Mouse (Mus musculus) c-Kit-positive CD71-positive TER-119-positive erythroid progenitor cells, embryonic 14.5 days (primary cell): ENCODE measurements around the gene Fa2h.

ENCODE experiments used
- DNase-seq: peaks from one replicate; pipeline ENCODE4 v3.0.0-alpha.2; 2013; ENCODE audit warnings: low spot score

Fa2h gene

DNA sequence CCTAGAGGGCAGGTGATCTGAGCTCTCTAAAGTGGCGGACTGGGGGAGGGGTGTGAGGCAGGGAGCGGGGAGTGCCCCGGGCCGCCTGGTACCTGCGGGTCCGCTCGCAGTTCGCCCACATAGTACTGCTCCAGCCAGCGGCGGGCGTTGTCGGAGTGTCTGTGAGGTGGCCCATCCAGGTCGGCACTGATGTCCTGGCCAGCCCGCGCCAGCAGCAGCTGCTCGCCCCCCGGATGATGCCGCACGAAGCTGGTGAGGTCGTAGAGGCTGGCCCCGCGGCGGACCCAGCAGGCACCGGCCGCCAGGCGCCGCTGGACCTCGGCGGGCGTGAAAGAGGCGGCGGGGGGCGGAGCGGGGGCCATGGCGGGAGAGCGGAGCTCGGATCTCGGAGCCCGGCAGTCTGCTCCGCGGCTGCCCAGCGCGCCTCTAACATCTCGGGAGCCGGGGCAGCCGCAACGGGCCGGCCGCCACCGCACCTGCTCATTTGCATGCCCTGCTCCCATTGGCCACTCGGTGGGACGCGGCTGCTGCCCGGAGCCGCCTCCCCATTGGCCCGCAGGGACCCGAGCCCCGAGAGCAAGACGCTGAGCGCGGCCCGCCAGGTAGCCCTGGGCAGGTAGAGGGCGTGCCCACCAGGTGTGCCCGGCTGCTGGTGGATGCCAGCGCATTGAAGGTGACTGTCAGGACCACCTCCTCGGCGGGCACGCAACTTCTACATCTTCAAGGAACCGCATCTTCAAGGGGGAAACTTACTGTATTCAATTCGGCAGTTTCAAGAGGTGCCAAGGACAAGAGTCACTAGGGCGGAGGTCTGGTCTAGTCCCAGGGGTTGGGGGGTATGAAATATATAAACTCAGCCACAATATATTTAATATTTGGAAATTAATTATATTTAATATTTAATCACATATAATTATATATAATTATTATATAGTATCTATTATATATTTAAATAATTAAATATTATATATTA, at the start of gene Fa2h:
Gene Fa2h (minus strand): TSS at position 434 of the 973 bp plus-strand sequence.
- DNase-seq = peak; percentile 65

DNA sequence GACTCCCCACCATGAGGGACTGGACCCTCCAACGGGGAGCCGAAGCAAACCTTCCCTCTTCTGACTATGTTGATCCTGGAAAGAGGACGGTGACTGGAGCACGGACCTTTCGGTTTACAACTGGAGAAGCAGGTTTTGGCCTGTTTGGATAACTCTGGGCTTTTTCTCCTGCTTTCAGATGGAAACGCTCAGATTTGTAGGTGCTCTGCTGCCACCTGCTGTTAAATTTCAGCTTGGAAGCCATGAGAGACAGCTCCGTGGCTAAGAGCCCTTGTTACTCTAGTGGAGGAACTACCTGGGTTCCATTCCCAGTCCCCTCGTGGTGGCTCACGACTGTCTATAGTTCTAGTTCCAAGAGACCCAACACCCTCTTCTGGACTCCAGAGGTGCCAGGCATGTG, 45.6 kb upstream of the Fa2h start:
- DNase-seq = peak; percentile 36

DNA sequence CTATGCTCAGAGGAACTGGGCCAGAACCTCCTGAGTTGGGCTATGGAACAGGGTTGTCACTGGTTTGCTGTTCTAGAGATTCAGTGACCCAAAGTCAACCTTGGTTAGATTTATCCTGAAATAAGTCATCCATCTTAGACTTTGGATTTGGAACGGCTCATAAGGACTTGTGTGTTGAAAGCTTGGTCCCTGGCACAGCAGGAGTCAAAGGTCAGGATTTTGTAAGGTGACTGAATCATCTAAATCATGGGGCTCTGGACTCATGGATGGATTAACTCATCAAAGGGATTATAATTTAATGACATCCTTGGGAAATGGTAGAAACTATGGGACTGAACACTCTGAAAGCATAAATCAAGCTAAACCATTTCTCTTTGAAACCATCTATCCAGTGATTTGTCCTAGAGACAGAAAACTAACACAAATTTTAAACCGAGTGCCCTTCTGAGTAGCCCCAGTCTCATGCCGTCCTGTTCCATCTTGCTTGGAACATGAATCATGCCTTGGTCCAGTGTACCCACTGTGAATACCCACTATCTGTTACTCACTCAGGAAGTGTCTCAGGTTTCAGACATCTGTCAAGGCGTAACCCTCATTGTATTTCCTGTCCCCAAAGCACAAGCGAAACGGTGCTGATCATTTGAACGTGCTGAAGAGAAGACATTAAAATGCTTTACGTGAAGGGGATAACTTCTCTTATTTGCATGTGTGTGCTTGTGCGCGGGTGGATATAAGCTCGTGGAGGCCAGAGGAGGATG, 41.6 kb upstream of the Fa2h start:
- DNase-seq = no peak

DNA sequence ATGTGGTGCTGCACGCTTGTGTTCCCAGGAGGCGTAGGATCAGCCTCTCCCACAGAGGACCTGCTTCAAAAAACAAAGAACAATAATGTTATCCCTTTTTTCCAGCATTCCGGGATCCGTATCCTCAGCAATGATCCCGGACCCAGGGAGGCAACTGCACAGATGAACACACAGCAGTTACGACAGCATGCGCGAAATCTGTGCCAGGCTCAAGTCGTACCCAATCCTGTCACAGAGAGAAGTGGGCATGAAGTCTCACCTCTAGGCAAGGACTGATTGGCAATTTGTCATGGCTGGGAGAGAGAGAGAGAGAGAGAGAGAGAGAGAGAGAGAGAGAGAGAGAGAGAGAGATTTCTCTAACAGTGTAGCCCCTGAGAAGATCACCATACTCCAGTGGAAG, 31.0 kb upstream of the Fa2h start:
- no peak for DNase-seq

DNA sequence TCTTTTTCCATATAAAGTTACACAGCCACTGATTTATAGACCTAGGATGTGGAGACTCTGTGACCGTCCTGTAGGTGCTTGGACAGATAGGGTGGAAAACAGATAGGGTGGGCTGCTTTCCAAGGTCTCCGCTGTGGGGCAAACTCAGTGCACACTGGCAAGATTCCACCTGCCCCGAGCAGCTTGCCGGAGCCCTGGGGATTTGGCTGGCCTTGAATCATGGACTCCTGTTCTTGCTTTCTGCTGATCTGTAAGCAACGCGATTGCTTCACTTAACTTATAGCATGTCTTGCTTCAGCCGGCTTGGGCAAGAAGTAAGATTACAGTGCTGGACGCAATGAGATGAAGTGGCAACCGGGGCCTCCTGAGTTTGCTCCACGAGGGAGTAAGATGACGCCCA, 30.6 kb upstream of the Fa2h start:
- DNase-seq = no peak

DNA sequence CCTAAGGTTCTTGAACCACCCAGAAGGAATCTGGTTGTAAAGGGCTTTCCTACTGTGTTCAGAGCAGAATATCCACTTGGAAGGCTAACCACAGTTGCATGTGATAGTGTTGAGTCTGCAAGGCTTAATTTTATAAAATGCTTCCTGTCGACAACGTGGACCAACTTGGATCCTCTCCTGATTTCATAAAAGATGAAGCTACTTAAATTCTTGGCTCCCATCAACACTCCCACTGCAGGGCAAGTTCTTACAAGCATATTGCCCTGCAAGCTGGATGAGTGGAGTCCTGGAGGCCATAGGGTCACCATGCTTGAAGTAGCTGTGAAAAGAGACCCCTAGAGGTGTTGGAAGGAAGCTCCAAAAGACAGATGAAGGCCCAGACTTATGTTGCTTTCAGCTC, 29.0 kb upstream of the Fa2h start:
- DNase-seq = no peak

DNA sequence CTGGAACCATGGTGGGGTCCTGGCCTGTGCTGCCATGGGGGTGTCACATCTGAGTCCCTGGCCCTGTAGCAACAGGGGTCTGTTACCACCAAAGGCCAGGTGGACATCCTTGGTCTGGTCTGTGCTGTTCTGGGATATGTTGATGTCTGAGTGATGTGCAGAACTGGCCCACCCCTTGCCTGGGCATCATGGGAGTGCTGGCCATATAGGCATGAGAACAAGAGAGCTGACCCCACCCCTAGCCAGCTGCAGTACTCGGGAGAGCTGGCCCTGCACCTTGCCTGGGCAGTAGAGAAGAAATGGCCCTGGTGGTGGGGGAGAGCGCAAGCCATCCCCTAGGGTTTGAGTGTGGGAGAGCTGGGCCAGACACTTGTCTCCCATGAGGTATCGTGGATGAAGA, 25.5 kb upstream of the Fa2h start:
- no peak for DNase-seq

DNA sequence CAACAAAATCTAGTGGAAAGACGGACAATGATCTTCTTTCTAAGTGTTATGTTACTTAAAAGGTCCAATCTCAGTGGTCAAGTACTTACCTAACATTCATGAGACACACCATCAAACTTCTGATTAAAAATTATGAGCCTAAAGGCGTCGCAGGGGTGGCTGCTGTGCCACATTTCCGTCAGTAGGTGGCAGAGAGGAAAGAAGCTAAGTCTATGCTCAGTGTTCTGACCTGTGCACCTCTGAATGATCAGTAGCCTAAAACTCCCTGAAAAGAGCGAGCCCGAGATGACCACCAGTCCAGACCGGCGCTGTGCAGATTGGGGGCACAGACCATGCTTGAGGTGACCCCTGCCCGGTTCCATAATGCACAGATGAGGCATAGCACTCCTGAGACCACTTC, 25.0 kb upstream of the Fa2h start:
- no peak for DNase-seq

DNA sequence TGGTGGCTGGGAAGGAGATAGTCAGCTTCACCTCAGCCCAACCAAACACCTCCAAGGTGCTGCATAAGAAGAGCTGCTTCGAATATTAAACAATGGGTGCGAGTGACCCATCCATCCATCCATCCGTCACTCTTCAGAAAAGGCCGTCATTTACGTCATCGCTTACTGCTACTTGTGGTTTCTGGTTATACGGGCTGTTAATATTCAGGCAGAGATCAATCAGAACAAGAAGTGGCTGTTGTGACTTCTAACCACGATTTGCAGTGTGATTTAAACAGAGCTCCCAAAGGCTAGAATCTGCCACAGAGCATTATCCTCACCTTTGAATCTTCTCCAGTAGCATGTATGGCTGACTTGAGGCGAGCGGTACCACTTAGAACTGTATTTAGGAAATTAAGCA, 23.6 kb upstream of the Fa2h start:
- no peak for DNase-seq

DNA sequence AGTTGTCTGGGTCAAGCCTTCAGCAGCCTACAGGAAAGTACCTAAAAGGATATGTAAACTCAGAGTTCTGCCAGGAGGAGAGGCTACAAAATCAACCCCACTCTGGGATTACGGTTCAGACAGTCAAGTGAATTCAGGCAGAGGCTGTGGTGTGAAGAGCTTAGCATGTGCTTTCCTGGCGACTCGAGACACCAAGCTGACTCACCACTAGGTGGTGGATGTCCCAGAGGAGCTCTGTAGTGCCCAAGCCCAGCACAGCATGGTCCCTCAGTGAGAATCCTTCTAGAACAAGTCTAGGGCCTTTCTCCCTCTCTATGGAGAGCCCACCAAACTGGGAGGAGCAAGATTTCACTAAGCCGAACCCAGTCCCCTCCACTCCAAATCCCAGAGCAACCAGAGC, 9.8 kb upstream of the Fa2h start:
- DNase-seq = no peak

DNA sequence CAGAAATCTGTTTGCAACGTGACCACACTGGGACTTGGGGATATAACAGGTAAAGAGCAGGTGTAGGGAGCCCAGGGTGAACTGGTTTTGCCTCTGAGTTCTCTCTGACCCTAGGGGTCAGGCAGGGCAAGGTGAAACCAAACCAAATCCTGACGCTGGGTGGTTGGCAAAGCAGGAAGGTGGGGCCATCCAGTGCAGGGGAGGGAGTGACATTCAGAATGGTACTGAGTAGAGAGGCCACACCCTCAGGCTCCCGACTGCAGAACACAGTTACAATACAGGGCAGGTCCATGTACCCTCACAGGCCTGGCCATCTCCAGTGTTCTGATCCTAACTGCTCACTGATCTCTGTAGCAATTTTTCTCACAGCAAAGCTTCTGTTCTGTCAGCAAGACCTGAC, 2.4 kb downstream of the Fa2h start:
- DNase-seq = no peak

DNA sequence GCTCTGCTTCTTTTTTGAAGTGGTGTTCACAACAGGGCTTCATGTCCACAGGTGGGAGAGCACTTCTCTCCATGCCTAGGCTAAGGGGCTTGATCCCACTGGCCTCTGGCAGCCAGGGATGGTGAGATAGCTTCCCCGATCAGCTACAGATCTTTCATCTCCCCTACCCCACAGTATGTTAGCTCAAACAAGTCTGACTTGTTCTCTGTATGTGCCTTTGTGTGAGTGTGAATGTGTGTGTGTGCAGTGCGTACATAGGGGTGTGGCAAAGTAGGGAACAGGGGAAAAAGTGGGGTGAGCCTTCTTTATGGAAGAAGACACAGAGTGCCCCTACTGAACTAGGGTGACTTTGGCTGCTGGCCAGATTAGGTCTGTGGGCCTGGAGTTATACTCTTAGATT, 2.8 kb downstream of the Fa2h start:
- no peak for DNase-seq

DNA sequence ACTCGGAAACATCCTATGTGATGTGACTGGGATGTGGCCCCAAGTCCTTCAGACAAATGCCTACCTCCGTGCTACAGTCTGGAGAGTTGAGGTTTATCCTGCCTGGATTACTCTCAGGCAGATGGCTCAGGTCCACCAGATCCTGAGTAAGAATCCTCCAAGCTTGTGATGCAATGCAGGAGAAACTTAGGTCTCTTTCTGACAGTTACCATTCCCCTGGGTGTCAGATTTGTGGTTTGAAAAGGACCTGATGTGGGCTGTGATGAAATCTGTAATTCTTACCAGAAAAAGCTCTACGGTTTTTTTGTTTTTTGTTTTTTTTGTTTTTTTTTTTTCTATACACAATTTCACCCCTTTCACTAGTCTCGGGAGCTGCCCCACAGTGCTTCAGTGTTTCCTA, 4.0 kb downstream of the Fa2h start:
- no peak for DNase-seq

DNA sequence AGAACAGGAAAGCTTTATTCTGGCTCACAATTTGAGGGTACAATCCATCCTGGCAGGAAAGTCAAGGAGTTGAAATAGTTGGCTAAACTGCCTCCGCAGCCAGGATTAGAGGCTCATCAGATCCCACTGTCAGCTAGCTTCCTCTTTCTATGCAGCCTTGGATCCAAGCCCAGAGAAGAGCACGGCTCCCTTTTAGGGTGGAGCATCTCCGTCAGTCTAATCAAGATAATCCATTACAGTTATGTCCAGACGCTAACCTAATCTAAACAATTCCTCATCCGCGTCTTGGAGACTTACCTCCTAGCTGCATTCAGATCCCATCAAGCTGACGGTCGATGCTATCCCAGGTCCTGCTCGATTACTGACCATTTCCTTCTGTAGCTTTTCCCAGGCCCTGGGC, 7.7 kb downstream of the Fa2h start:
- no peak for DNase-seq

DNA sequence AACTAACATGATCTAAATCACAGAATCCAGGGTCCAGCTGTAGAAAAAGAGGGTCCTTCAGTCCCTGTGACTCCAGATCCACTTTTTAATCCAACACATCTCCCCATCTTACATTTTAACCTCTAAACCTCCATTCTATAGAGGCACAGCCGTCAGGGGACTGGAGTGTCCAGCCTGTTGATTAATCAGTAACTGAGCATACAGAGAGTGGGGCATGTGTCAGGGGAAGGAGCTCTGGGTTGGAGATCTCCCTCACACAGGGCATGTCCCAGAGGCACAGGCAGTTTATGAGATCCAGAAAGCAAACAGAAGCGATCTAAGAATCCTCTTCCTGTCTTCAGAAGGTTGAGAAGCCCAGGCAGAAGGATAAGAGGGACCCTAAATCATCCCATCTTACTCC, 9.0 kb downstream of the Fa2h start:
- DNase-seq = no peak

DNA sequence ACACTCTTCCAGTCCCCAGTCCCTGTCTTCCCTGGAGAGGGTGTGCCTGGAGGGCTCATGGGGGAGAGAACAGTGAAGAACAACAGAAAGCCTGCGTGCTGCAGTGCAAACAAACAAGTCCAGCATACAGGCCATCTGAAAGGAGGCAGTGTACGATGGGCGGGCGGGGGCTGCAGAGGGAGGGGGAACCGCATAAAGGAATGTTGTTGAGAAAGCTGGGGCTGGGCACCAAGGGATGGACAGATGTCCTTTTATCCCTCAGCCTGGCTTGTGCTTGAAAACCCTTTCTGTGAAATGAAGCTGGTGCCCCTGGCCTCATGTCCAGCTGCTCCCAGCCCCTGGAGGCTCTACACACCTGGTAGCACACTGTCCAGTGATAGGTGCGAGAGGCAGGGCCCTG, 18.4 kb downstream of the Fa2h start:
- no peak for DNase-seq

DNA sequence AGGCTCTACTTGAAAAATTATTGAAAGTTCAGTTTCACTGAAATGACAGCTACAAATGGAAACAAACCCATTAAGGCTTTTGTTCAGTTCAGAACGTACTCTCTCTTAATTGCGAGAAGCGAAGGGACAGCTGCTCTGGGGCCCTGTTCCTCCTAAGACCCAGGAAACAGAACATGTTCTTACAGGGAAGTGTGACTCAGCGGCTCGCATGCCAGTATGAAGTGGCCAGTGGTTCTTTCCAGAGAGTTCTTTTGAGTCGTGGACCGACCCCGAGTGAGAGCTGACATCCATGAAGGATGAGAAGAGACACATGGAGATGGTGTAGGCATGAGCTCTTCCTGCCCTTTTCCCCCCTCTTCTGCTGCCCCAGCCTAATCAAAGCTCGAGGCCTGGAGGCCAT, 23.9 kb downstream of the Fa2h start:
- DNase-seq = no peak

DNA sequence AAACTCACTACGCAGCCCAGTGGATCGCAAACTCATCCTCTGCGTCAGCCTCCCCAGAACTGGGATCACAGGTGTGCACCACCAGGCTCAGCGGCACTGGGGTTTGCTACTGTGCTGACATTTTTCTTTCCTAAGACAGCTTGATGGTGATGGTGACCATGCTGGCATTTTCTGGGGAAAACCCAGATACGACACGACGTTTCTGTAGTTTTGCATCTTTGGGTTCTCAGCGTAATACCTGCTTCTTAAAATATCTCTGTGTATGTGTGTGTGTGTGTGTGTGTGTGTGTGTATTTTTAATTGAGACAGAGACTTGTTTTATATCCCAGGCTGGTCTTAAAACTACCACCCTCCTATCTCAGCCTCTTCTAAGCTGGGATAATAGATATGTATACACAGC, 26.3 kb downstream of the Fa2h start:
- no peak for DNase-seq

DNA sequence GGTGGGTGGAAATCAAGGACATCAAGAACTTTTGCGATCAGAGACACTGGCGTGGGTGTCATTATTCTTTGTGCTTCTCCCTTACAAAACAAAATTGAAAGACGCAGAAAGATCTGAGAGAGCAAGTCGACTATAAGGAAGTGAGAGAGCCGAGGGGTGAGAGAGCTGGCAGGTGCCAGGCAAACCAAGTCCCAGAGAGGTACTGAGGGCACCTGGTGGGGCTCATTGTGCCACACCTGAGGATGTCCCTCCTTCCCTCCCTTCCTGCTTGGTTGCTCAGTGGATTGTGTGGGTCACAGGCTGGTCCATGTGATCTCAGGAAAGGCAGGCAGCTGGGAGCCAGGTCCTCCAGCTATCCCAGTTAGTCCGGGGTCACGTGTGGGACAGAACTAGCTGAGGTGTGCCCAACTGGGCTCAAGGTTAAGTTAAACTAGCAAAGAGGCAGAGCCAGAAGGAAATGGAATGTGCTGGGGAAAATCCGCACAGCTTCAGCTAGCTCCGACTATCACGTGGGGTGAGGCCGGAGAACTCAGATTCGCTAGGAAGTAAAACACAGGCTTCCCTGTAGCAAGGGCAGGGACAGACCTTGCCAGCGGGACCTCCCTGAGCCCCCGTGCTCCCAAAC, 26.9 kb downstream of the Fa2h start:
- DNase-seq = no peak

DNA sequence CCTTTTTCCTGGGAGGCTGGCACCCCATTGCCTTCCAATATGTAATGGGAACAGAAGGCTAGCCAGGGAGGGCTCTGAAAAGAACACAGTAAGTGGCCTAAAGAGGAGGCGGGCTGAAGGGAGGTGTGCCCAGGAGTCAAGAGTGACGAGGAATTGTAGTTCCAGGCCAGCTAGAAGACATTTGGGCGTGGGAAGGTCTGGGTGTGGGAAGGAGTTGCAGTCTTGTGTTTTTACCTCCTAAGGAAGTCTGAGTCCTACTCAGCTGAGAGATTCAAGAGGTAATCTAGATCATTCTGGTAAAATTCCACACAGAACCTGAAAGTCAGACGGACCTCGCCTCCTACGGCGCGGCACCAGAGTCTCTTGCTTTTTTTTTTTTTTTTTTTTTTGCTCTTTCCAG, 30.1 kb downstream of the Fa2h start:
- DNase-seq = no peak

DNA sequence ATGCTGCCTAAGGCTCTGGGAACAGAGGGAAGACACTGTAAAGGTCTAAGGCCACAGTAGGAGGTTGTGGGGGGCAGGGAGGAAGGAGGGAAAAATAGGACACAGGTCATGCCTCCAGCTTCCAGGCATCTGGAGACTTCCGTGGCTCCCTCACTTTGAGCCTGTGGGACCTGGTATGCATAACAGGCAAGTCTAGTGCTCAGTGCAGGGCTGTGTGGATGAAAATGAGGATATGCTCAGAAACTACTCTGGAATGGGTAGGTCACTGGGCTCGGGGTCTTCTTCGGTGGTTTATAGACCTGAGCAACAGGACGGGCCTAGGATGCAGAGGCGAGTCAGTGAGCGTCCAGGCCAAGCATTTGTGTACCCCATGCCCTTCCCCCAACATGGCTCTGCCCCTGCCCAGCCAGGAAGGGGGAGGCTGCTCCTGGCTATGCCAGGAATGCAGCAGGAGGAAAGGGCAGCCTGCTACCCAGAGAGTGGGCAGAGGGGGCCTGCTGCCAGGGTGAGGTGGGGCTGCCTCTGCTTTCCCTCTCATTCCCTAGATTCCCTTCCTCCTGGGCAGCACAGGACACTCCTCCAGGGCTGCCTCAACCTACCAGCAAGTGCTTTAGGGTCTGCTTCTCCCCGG, 32.9 kb downstream of the Fa2h start:
- no peak for DNase-seq

DNA sequence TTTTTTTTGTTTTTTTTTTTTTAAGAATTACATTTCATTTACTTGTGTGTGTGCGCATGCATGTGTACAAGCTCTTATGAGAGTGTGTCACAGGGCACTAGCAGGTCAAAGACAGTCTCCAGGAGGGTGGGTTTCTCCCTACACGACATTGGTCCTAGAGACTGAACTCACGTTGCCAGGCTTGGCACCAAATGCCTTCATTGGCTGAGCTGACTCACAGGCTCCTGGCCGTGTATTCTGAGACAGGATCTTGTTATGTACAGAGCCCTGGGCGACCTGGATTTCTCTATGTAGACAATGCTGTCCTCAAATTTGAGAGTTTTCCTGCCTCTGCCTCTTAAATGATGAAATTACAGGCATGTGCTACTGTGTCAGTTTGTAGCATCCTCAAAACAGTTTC, 33.7 kb downstream of the Fa2h start:
- no peak for DNase-seq

DNA sequence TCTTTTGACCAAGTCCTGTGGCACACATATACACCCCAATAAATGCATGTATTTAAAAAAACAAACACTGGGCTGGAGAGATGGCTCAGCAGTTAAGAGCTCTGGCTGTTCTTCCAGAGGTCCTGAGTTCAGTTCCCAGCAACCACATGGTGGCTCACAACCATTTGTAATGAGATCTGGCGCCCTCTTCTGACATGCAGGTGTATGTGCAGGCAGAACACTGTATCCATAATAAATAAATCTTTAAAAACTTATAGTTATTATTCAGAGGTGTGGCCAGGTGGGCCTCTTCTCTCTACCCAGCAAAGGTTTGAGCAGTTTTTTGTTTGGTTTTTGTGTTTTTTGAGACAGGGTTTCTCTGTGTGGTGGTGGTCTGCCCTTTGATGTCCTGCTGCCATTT, 34.7 kb downstream of the Fa2h start:
- no peak for DNase-seq
